Mouse (Mus musculus) intestine, postnatal 0 days (tissue): ENCODE data around the gene S100a1. TPM values are rescaled to one million over a fixed set of nuclear protein-coding genes. Genes with fewer than 3 reads are reported as not detected.

Source experiments
- ATAC-seq: fragments of 200-750 bp; cut with Nextera tagmentation; 2 replicates; pipeline ENCODE4 v1.8.0; 2017; ENCODE audit warnings: mild to moderate bottlenecking, moderate TSS enrichment, moderate library complexity
- H3K27ac ChIP-seq: fragments of 300-500 bp; sonication (generic); 2 replicates; pipeline ENCODE4 v1.5.1; 2014; ENCODE audit warnings: mild to moderate bottlenecking, low read depth, low read length, moderate library complexity
- H3K27me3 ChIP-seq: fragments of 300-500 bp; sonication (generic); replicated peaks from 2 replicates; pipeline ENCODE4 v1.6.1; 2014; ENCODE audit warnings: low read length, mixed read lengths; ENCODE audit not compliant: control insufficient read depth, insufficient read depth
- H3K36me3 ChIP-seq: fragments of 300-500 bp; sonication (generic); 2 replicates; pipeline ENCODE4 v1.6.1; 2014; ENCODE audit warnings: mild to moderate bottlenecking, moderate library complexity; ENCODE audit not compliant: control insufficient read depth, insufficient read depth
- H3K4me1 ChIP-seq: fragments of 300-500 bp; sonication (generic); replicated peaks from 2 replicates; pipeline ENCODE4 v1.6.1; 2014; ENCODE audit warnings: antibody characterized with exemption, low read length, mixed read lengths; ENCODE audit not compliant: control insufficient read depth, insufficient read depth
- H3K4me2 ChIP-seq: fragments of 300-500 bp; sonication (generic); replicated peaks from 2 replicates; pipeline ENCODE4 v1.6.1; 2014; ENCODE audit warnings: low read depth, mild to moderate bottlenecking, moderate library complexity
- H3K4me3 ChIP-seq: fragments of 300-500 bp; sonication (generic); 2 replicates; pipeline ENCODE4 v1.5.1; 2014; ENCODE audit warnings: low read depth, low read length
- H3K9ac ChIP-seq: fragments of 300-500 bp; sonication (generic); 2 replicates; pipeline ENCODE4 v1.6.1; 2014; ENCODE audit warnings: mild to moderate bottlenecking, low read depth, low read length
- H3K9me3 ChIP-seq: fragments of 300-500 bp; sonication (generic); 2 replicates; pipeline ENCODE4 v1.6.1; 2016; ENCODE audit warnings: mixed run types; ENCODE audit not compliant: control insufficient read depth
- CTCF ChIP-seq: sonication (generic); IDR thresholded peaks from 2 replicates; pipeline ENCODE4 v1.5.1; 2016; ENCODE audit warnings: low read depth, mild to moderate bottlenecking, control low read depth, antibody characterized with exemption, moderate library complexity
- WGBS: fragments of 180-500 bp; shearing (Covaris S2); extraction: QIAGEN DNeasy Blood & Tissue Kit; methylation state at CpG from one replicate; pipeline ENCODE4 v1.1.7; 2014; 5-methylcytosine and 5-hydroxymethylcytosine counted together
- polyA plus RNA-seq: library from polyadenylated mRNA; unstranded; fragments of >200 nt; fragmentation: Nextera tagmentation; extraction: Ambion mirVana; gene quantifications from 2 replicates; pipeline ENCODE4 v1.2.1, GENCODE M21; 2015

S100a1 gene
- 1,091 and 1,109 TPM in 2 replicates for polyA plus RNA-seq

DNA sequence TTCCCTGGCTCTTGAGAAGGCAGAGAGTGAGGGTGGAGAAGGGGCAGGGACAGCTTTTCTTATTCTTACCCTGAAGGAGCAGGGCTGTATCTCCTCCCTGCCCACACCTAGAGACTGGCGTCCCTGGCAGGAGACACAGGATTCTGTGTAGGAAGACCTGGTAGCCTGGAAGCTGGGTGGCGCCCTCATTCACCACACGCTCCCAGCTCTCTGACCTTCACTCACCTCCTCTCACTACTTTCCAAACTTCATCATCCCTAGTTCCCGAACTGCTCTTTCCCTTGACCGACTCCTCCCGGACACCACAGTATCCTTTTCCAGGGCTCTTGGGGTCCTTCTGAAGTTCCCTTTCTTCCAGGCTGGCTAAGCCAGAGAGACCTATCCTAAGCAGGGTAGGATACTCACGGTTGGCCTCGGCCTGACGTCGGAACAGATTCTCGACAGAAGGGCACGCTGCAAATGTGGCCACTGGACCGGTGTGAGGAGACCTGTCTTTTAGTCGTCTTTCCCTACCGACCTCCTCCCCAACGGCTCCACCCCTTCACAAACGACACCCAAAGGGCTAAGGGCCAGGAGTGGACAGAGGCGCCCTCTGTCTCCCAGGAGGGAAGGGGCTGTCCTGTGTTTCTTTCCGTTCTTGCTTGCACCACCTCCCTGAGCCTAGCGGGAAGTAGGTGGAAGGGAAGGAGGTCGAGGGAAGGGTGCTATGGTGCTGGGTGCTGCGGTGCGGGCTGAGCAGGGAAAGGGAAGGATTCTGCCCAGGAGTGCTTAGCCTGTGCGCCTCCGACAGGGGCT, at the start of gene S100a1, which contains the start of gene S100a13:
TSS of gene S100a1 (minus strand) at position 597 of the 795 bp plus-strand sequence.
TSS of gene S100a13 (plus strand) at position 640 of the 795 bp plus-strand sequence.
- H3K4me2 ChIP-seq: peak within 1 kb of the TSS; percentile 83
- peak; percentile 72 for TF ChIP-seq CTCF
- H3K9me3 ChIP-seq: no peaks in the 10 kb centered on the region
- 2% methylated on average over 25 of the region's 25 CpGs for WGBS
- peak within 1 kb of the TSS; percentile 53 for H3K9ac ChIP-seq
- H3K4me1 ChIP-seq: no peaks in the 10 kb centered on the region
- ATAC-seq: peak; percentile 56
- H3K36me3 ChIP-seq: no peaks in the 10 kb centered on the region
- H3K27me3 ChIP-seq: no peaks in the 10 kb centered on the region
- H3K4me3 ChIP-seq: peak within 1 kb of the TSS; percentile 45
- peak within 1 kb of the TSS; percentile 71 for H3K27ac ChIP-seq

DNA sequence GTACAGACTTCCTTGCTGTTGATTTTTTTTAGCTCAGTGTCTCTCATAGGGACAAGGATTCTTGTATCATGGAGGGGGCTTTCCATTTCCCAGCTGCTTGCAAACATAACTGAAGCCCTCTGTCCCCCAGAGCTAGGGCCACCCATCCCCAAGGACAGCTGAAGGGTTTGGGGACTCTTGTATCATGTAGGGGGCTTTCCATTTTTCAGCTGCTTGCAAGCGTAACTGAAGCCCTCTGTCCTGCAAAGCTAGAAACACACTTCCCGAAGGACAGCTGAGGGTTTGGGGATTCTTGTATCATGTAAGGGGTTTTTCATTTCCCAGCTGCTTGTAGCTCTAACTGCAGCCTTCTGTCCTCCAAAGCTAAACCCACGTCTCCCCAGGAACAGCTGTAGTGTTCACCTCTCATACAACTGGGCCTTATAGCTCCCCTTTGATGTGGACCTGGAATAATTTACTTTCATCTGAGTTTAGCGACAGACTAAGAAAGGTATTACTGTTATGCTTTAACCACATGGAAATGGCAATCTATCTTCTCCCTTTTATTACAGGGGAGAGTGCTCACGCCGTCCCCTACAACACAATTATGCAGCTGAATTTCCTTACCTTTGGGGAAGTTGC, 45.9 kb upstream of the S100a1 start, which contains the start of gene S100a3:
TSS of gene S100a3 (plus strand) at position 571 of the 621 bp plus-strand sequence.
- H3K36me3 ChIP-seq: no peaks in the 10 kb centered on the region
- H3K9me3 ChIP-seq: no peaks in the 10 kb centered on the region
- 66% methylated on average over 6 of the region's 6 CpGs for WGBS
- no peaks in the 10 kb centered on the region for H3K27me3 ChIP-seq
- TF ChIP-seq CTCF: no peak
- H3K4me2 ChIP-seq: no peak within 1 kb of the TSS
- H3K4me3 ChIP-seq: no peak within 1 kb of the TSS
- no peak within 1 kb of the TSS for H3K9ac ChIP-seq
- no peaks in the 10 kb centered on the region for H3K4me1 ChIP-seq
- no peak within 1 kb of the TSS for H3K27ac ChIP-seq
- no peak for ATAC-seq

DNA sequence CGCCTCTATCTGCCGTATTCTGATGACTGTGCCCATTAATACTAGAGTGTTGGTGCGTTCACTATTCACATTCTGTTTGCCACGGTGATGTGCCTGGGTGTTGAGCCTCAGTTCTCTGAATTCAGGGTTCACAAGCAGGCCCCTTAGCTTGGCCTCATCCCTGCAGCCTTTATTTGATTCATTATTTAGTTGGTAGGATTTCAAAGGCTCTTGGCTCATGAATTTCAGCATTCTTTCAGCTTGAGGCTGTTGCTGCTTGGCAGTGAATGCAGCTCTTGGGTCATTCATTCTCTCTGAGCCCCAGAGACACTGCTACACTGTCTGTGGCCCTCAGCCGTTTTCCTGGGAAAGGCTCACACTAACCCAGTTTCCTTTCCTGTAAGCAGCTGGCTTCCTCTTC, 41.8 kb upstream of the S100a1 start:
- H3K27ac ChIP-seq: no peak overlapping the region
- no peak for ATAC-seq
- 71% methylated on average over 5 of the region's 5 CpGs for WGBS
- no peak for TF ChIP-seq CTCF
- no peaks in the 10 kb centered on the region for H3K36me3 ChIP-seq
- H3K4me2 ChIP-seq: no peak overlapping the region
- H3K9ac ChIP-seq: no peak overlapping the region
- H3K27me3 ChIP-seq: no peaks in the 10 kb centered on the region
- no peaks in the 10 kb centered on the region for H3K4me1 ChIP-seq
- H3K9me3 ChIP-seq: no peaks in the 10 kb centered on the region
- no peak overlapping the region for H3K4me3 ChIP-seq

DNA sequence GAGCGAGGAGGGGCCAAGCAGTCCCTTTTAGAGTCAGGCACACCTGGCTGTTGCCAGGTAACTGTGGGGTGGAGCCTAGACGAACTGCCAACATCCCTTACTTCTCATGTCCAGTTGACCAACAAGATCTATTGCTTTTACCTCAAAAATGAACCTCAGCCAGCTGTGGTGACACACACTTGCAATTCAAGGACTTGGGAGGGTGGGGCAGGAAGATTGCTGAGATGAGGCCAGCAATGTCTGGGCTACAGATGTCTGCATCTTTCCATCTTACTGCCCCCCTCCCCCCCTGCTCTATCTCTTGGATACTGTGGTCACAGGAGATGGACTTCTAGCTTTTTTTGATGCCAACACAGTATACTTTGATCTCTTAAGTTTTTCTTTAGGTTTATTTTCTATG, 38.0 kb upstream of the S100a1 start:
- no peaks in the 10 kb centered on the region for H3K9me3 ChIP-seq

DNA sequence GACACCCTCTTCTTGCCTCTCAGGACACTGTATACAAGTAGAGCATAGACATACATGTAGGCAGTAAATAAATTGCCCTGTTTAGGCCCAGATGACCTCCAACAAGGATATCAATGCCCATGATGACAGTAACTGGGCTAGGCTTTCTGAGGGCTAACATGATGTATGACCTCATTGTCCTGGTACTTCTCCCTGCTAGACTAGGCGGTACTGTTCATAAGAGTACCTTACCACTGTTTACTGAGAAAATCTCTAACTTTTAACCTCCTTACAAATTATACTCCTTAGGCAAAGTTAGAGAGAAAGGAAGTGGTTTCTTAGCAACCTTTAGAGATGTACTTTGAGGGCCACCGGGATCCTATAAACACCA, 36.2 kb upstream of the S100a1 start:
- TF ChIP-seq CTCF: no peak
- no peak overlapping the region for H3K27ac ChIP-seq
- WGBS: 65% methylated on average over 2 of the region's 2 CpGs
- no peaks in the 10 kb centered on the region for H3K36me3 ChIP-seq
- H3K4me3 ChIP-seq: no peak overlapping the region
- no peak for ATAC-seq
- H3K4me2 ChIP-seq: no peak overlapping the region
- H3K4me1 ChIP-seq: no peaks in the 10 kb centered on the region
- no peak overlapping the region for H3K9ac ChIP-seq
- H3K27me3 ChIP-seq: no peaks in the 10 kb centered on the region
- H3K9me3 ChIP-seq: no peaks in the 10 kb centered on the region

More for the DNA sequence above, 38.0 kb upstream of the S100a1 start:
- H3K9ac ChIP-seq: no peak overlapping the region
- ATAC-seq: no peak
- H3K4me1 ChIP-seq: no peaks in the 10 kb centered on the region
- H3K4me3 ChIP-seq: no peak overlapping the region
- no peak overlapping the region for H3K27ac ChIP-seq
- no peaks in the 10 kb centered on the region for H3K27me3 ChIP-seq
- no peak for TF ChIP-seq CTCF
- no peak overlapping the region for H3K4me2 ChIP-seq
- WGBS: 79% methylated on average over 2 of the region's 2 CpGs
- no peaks in the 10 kb centered on the region for H3K36me3 ChIP-seq

DNA sequence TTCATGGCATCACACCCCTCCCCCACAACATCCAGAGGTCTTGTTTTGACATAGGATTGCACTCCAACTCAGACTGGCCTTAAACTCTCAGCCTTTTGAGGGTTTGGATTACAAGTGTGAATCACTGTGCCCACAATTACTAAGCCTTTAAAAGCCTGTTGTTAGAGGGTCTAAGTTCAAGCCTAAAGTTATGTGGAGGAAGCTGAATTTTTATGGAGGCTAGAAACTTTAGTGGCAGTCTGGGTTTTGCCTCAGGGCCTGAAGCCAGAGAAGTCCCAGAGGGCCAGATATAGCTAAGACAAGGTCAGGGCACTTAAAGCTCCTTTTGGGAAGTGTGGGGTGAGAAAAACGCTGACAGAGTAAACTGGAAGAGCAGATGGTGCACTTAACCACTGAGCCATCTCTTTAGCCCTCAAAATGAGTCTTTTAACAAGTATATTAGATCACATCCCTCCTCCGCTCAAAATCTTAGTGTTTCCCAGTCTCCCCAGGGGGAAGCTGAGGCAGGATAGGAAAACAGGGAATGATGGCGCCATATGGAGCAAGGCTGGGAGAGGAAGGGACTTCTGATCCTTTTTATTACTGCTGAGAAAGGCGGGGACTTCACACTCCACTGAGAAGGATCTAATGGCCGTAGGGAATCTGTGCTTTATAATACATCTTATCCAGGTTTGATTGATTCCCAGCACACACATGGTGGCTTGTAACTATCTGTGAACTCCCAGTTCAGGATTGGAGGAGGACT, 35.7 kb upstream of the S100a1 start:
- Histone ChIP-seq H3K4me3 (no peak overlapping the region), H3K4me2 (no peak overlapping the region), H3K27ac (no peak overlapping the region), H3K27me3 (no peaks in the 10 kb centered on the region), H3K9ac (no peak overlapping the region), H3K36me3 (no peaks in the 10 kb centered on the region), H3K4me1 (no peaks in the 10 kb centered on the region), H3K9me3 (no peaks in the 10 kb centered on the region)
- WGBS: 50% methylated on average over 5 of the region's 5 CpGs
- ATAC-seq: no peak
- no peak for TF ChIP-seq CTCF
